Mouse (Mus musculus) midbrain, postnatal 0 days (tissue): Measurements from ENCODE around the gene Il11ra1. TPM values are rescaled to one million over a fixed set of nuclear protein-coding genes. Genes with fewer than 3 reads are reported as not detected.
"Not testable (repeated sequence)": the region's sequence is repeated elsewhere in the genome, so short reads cannot be mapped to it uniquely, and the experiment has no call there.

ENCODE experiments used
- ATAC-seq: fragments of 200-750 bp; cut with Nextera tagmentation; 2 replicates; pipeline ENCODE4 v1.8.0; 2017; ENCODE audit warnings: moderate number of reproducible peaks, mild to moderate bottlenecking, moderate TSS enrichment, moderate library complexity; ENCODE audit not compliant: low FRiP score
- DNase-seq: peaks from one replicate; pipeline ENCODE4 v3.0.0-alpha.2; 2015; ENCODE audit warnings: low spot score
- H3K27ac ChIP-seq: fragments of 300-500 bp; sonication (generic); 2 replicates; pipeline ENCODE4 v1.5.1; 2014; ENCODE audit warnings: low read depth, mild to moderate bottlenecking, low read length, mixed read lengths
- H3K27me3 ChIP-seq: fragments of 300-500 bp; sonication (generic); 2 replicates; pipeline ENCODE4 v1.6.1; 2014; ENCODE audit warnings: low read length, control low read depth, mixed read lengths; ENCODE audit not compliant: insufficient read depth
- H3K36me3 ChIP-seq: fragments of 300-500 bp; sonication (generic); 2 replicates; pipeline ENCODE4 v1.6.1; 2014; ENCODE audit warnings: low read length, control low read depth, mixed read lengths; ENCODE audit not compliant: insufficient read depth
- H3K4me1 ChIP-seq: fragments of 300-500 bp; sonication (generic); 2 replicates; pipeline ENCODE4 v1.6.1; 2014; ENCODE audit warnings: mild to moderate bottlenecking, control low read depth, antibody characterized with exemption, low read length, mixed read lengths; ENCODE audit not compliant: insufficient read depth
- H3K4me2 ChIP-seq: fragments of 300-500 bp; sonication (generic); 2 replicates; pipeline ENCODE4 v1.6.1; 2014; ENCODE audit warnings: low read depth, mild to moderate bottlenecking, low read length, mixed read lengths; ENCODE audit not compliant: poor library complexity, severe bottlenecking
- H3K4me3 ChIP-seq: fragments of 300-500 bp; sonication (generic); 2 replicates; pipeline ENCODE4 v1.5.1; 2014; ENCODE audit warnings: low read depth, mild to moderate bottlenecking, low read length, moderate library complexity
- H3K9ac ChIP-seq: fragments of 300-500 bp; sonication (generic); replicated peaks from 2 replicates; pipeline ENCODE4 v1.6.1; 2014; ENCODE audit warnings: mild to moderate bottlenecking, low read length, moderate library complexity, mixed read lengths; ENCODE audit not compliant: poor library complexity, severe bottlenecking
- H3K9me3 ChIP-seq: fragments of 300-500 bp; sonication (generic); 2 replicates; pipeline ENCODE4 v1.6.1; 2016; ENCODE audit warnings: low read length, control low read depth
- CTCF ChIP-seq: IDR thresholded peaks from 2 replicates; pipeline ENCODE4 v1.5.1; 2016; ENCODE audit warnings: antibody characterized with exemption, mild to moderate bottlenecking
- WGBS: fragments of 180-500 bp; shearing (Covaris S2); extraction: QIAGEN DNeasy Blood & Tissue Kit; methylation state at CpG from one replicate; pipeline ENCODE4 v1.1.7; 2014; 5-methylcytosine and 5-hydroxymethylcytosine counted together
- polyA plus RNA-seq: library from polyadenylated mRNA; unstranded; fragments of >200 nt; fragmentation: Nextera tagmentation; extraction: Ambion mirVana; gene quantifications from 2 replicates; pipeline ENCODE4 v1.2.1, GENCODE M21; 2015
- total RNA-seq: library from RNA; depleted of rRNA; stranded (reverse); fragments of >200 nt; gene quantifications from 2 replicates; pipeline ENCODE4 v1.2.3, GENCODE M21; 2014

The Il11ra1 gene
- total and polyA plus RNA-seq, 2 experiments from 2014 or later = 26.5 to 28.8 TPM

GRCm38 (mm10) chr4:41682789-41683188 is 17.0 kb upstream of the Il11ra1 start:
- H3K36me3 ChIP-seq = no peaks in the 10 kb centered on the region
- WGBS = 25% methylated on average over 6 of the region's 6 CpGs
- ATAC-seq = no peak
- 0 out of 2 replicates have a peak, but pooled peaks cover 3% of the 10 kb centered on the region for H3K4me1 ChIP-seq
- TF ChIP-seq CTCF = no peak
- no peak for DNase-seq
- no peak overlapping the region for H3K27ac ChIP-seq
- H3K27me3 ChIP-seq = no peaks in the 10 kb centered on the region
- no peak overlapping the region for H3K4me2 ChIP-seq
- H3K4me3 ChIP-seq = 0 out of 2 replicates have a peak overlapping the region, but pooled peaks have one; percentile 0
- no peaks in the 10 kb centered on the region for H3K9me3 ChIP-seq
- no peak overlapping the region; the same call in 1 of the 2 replicates for H3K9ac ChIP-seq

GRCm38 (mm10) chr4:41683303-41683702 is 16.5 kb upstream of the Il11ra1 start:
- not testable (repeated sequence) for H3K36me3 ChIP-seq, H3K27me3 ChIP-seq, H3K27ac ChIP-seq, H3K9me3 ChIP-seq, H3K9ac ChIP-seq, H3K4me1 ChIP-seq, DNase-seq
- no CpG with 5 or more reads among the region's 27 CpGs for WGBS
- H3K4me2 ChIP-seq = peak overlapping the region; percentile 36; the same call in 1 of the 2 replicates
- H3K4me3 ChIP-seq = peak overlapping the region; percentile 16; the same call in 1 of the 2 replicates
- ATAC-seq = peak; percentile 31

- not testable (repeated sequence) for H3K36me3 ChIP-seq, H3K4me1 ChIP-seq, H3K27me3 ChIP-seq, H3K9ac ChIP-seq, H3K9me3 ChIP-seq, H3K4me3 ChIP-seq, DNase-seq, H3K27ac ChIP-seq
- 7% methylated on average over 20 of the region's 27 CpGs for WGBS
- peak overlapping the region; percentile 39; the same call in 1 of the 2 replicates for H3K4me2 ChIP-seq
- ATAC-seq = peak; percentile 28; the same call in 1 of the 2 replicates
Observed at GRCm38 (mm10) chr4:41684131-41684930, 15.5 kb upstream of the Il11ra1 start.

- not testable (repeated sequence) for H3K9me3 ChIP-seq
Observed at GRCm38 (mm10) chr4:41684931-41685453, 14.8 kb upstream of the Il11ra1 start.

GRCm38 (mm10) chr4:41685882-41686492 is 13.8 kb upstream of the Il11ra1 start:
- ATAC-seq, H3K27me3 ChIP-seq: not testable (repeated sequence)
- WGBS = 32% methylated on average over 9 of the region's 10 CpGs

More at GRCm38 (mm10) chr4:41684931-41685453, 14.8 kb upstream of the Il11ra1 start:
- H3K27me3 ChIP-seq, DNase-seq, H3K4me3 ChIP-seq, H3K4me2 ChIP-seq, H3K36me3 ChIP-seq, H3K27ac ChIP-seq, H3K9ac ChIP-seq, ATAC-seq, H3K4me1 ChIP-seq: not testable (repeated sequence)
- 9% methylated on average over 10 of the region's 14 CpGs for WGBS

DNA sequence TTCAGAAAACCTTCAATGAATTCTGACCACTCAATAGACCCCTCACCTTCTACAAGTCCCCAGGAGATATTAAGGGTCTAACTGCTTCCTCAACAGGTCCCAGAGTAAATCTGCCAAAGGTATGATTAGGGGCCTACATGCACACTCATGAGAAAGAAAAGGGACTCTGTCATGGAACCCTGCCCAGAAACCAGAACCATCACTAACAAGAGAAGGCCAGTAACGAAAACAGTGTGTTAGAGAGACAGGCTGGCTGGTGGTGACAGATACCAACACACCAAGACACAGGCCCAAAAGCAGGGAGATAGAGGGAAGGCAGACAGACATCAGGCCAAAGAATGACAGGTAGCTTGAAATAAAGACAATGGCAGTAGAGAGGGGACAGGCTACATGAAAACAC is 11.2 kb upstream of the Il11ra1 start:
- H3K27me3 ChIP-seq, H3K27ac ChIP-seq, ATAC-seq, H3K4me3 ChIP-seq, H3K4me1 ChIP-seq, H3K9ac ChIP-seq, H3K9me3 ChIP-seq, H3K4me2 ChIP-seq, DNase-seq, H3K36me3 ChIP-seq: not testable (repeated sequence)
- 41% methylated on average over 1 of the region's 1 CpGs for WGBS

More at GRCm38 (mm10) chr4:41685882-41686492, 13.8 kb upstream of the Il11ra1 start:
- not testable (repeated sequence) for H3K4me3 ChIP-seq, DNase-seq, H3K4me1 ChIP-seq, H3K36me3 ChIP-seq, H3K27ac ChIP-seq, H3K4me2 ChIP-seq, H3K9ac ChIP-seq, H3K9me3 ChIP-seq

- H3K4me1 ChIP-seq, ATAC-seq, H3K4me2 ChIP-seq, H3K4me3 ChIP-seq, DNase-seq, H3K27ac ChIP-seq, H3K9me3 ChIP-seq, H3K9ac ChIP-seq, H3K36me3 ChIP-seq, H3K27me3 ChIP-seq: not testable (repeated sequence)
- no CpG with 5 or more reads among the region's 4 CpGs for WGBS
Observed at GRCm38 (mm10) chr4:41690014-41690413, 9.8 kb upstream of the Il11ra1 start.

GRCm38 (mm10) chr4:41693511-41693910 is 6.3 kb upstream of the Il11ra1 start:
- not testable (repeated sequence) for H3K4me1 ChIP-seq, H3K9ac ChIP-seq, H3K4me3 ChIP-seq, H3K27ac ChIP-seq, DNase-seq, H3K27me3 ChIP-seq, H3K9me3 ChIP-seq, H3K4me2 ChIP-seq, H3K36me3 ChIP-seq, ATAC-seq
- 3% methylated on average over 4 of the region's 4 CpGs for WGBS
